Mouse (Mus musculus) CH12.LX (cell line): ENCODE measurements around the gene Slc12a6. TPM values are rescaled to one million over a fixed set of nuclear protein-coding genes. Genes with fewer than 3 reads are reported as not detected.

Source experiments
- DNase-seq: peaks from one replicate; pipeline ENCODE4 v3.0.0-alpha.2; 2013; ENCODE audit errors: extremely low read depth
- H3K27ac ChIP-seq: 2 replicates; pipeline ENCODE4 v1.5.1; 2012; ENCODE audit warnings: low read depth, mild to moderate bottlenecking, control low read depth, moderate library complexity; ENCODE audit not compliant: insufficient read depth
- H3K27me3 ChIP-seq: replicated peaks from 2 replicates; pipeline ENCODE3; 2012; ENCODE audit warnings: inconsistent platforms
- H3K36me3 ChIP-seq, 2 experiments: replicated peaks in 1 of 2; 2 replicates each; pipeline versions ENCODE3 to v1.6.1; 2012; ENCODE audit warnings: inconsistent platforms in 1 of 2, low read length in 1 of 2, mild to moderate bottlenecking in 1 of 2, mixed read lengths in 1 of 2, moderate library complexity in 1 of 2; ENCODE audit not compliant: control insufficient read depth in 1 of 2, insufficient read depth in 1 of 2
- H3K4me1 ChIP-seq, 2 experiments: 2 replicates each; pipeline ENCODE4 v1.6.1; 2012; ENCODE audit warnings: inconsistent platforms in 1 of 2, moderate library complexity in 1 of 2; ENCODE audit not compliant: insufficient read depth in 2 of 2, control insufficient read depth in 1 of 2
- H3K4me2 ChIP-seq: 2 replicates; pipeline ENCODE4 v1.6.1; 2012; ENCODE audit warnings: low read depth, mild to moderate bottlenecking, control low read depth; ENCODE audit not compliant: poor library complexity, insufficient read depth, severe bottlenecking
- H3K4me3 ChIP-seq, 3 experiments: fragments of 150-350 bp in 1 of 3; sonication (generic) in 1 of 3; replicated peaks in 1 of 3; 2 replicates each; pipeline versions ENCODE3 to v1.5.1; 2011 to 2012; ENCODE audit warnings: low read depth in 2 of 3, low read length in 2 of 3, mild to moderate bottlenecking in 2 of 3, moderate library complexity in 2 of 3, control low read depth in 1 of 3, improper control_type of control experiment in 1 of 3, inconsistent platforms in 1 of 3, mixed read lengths in 1 of 3; ENCODE audit not compliant: poor library complexity in 1 of 3
- H3K79me2 ChIP-seq: replicated peaks from 2 replicates; pipeline ENCODE4 v1.6.1; 2012; ENCODE audit warnings: mild to moderate bottlenecking, moderate library complexity; ENCODE audit not compliant: control insufficient read depth, poor library complexity, insufficient read depth, severe bottlenecking; ENCODE audit errors: extremely low read depth
- H3K9ac ChIP-seq: 2 replicates; pipeline ENCODE4 v1.6.1; 2012; ENCODE audit warnings: low read depth, mild to moderate bottlenecking, control low read depth, moderate library complexity; ENCODE audit not compliant: insufficient read depth
- H3K9me3 ChIP-seq: replicated peaks from 2 replicates; pipeline ENCODE3; 2012; ENCODE audit warnings: low read length, inconsistent platforms, mixed read lengths
- CHD1 ChIP-seq: IDR thresholded peaks from 2 replicates; pipeline ENCODE4 v1.6.1; 2012; ENCODE audit warnings: low read depth, low read length, improper control_type of control experiment, inconsistent platforms
- CTCF ChIP-seq, 2 experiments: IDR thresholded peaks in 1 of 2; conservative IDR thresholded peaks in 1 of 2; 2 replicates each; pipeline ENCODE4 v1.5.1; 2011 to 2012; ENCODE audit warnings: low read depth in 2 of 2, low read length in 2 of 2, improper control_type of control experiment in 1 of 2, inconsistent platforms in 1 of 2, mild to moderate bottlenecking in 1 of 2, moderate library complexity in 1 of 2
- E2F4 ChIP-seq: IDR thresholded peaks from 2 replicates; pipeline ENCODE4 v1.6.1; 2011; ENCODE audit warnings: low read depth, low read length, improper control_type of control experiment; ENCODE audit not compliant: insufficient replicate concordance
- ELF1 ChIP-seq: IDR thresholded peaks from 2 replicates; pipeline ENCODE4 v1.6.1; 2014; ENCODE audit warnings: low read depth, mild to moderate bottlenecking, inconsistent platforms, low read length, improper control_type of control experiment
- JUN ChIP-seq: IDR thresholded peaks from 2 replicates; pipeline ENCODE4 v1.6.1; 2011; ENCODE audit warnings: low read depth, mild to moderate bottlenecking, low read length, improper control_type of control experiment, moderate library complexity; ENCODE audit not compliant: insufficient read depth
- KAT2A ChIP-seq: IDR thresholded peaks from 2 replicates; pipeline ENCODE4 v1.6.1; 2012; ENCODE audit warnings: low read length, improper control_type of control experiment, inconsistent platforms; ENCODE audit not compliant: insufficient replicate concordance
- MAX ChIP-seq: IDR thresholded peaks from 2 replicates; pipeline ENCODE4 v1.6.1; 2011; ENCODE audit warnings: low read length, improper control_type of control experiment
- MEF2A ChIP-seq: IDR thresholded peaks from 2 replicates; pipeline ENCODE4 v1.6.1; 2014; ENCODE audit warnings: low read depth, mild to moderate bottlenecking, inconsistent platforms, low read length, improper control_type of control experiment, borderline replicate concordance
- MXI1 ChIP-seq: IDR thresholded peaks from 2 replicates; pipeline ENCODE4 v1.6.1; 2011; ENCODE audit warnings: mild to moderate bottlenecking, low read depth, low read length, improper control_type of control experiment
- NELFE ChIP-seq: IDR thresholded peaks from 2 replicates; pipeline ENCODE4 v1.6.1; 2011; ENCODE audit warnings: low read depth, low read length, improper control_type of control experiment
- NRF1 ChIP-seq: IDR thresholded peaks from 2 replicates; pipeline ENCODE4 v1.6.1; 2014; ENCODE audit warnings: low read depth, mild to moderate bottlenecking, inconsistent platforms, low read length, improper control_type of control experiment, moderate library complexity
- POLR2AphosphoS2 ChIP-seq: IDR thresholded peaks from 2 replicates; pipeline ENCODE4 v1.6.1; 2011; ENCODE audit warnings: low read depth, low read length, improper control_type of control experiment
- RAD21 ChIP-seq: IDR thresholded peaks from 2 replicates; pipeline ENCODE4 v1.6.1; 2011; ENCODE audit warnings: low read depth, mild to moderate bottlenecking, low read length, improper control_type of control experiment, moderate library complexity
- RCOR1 ChIP-seq: conservative IDR thresholded peaks from 2 replicates; pipeline ENCODE4 v1.6.1; 2012; ENCODE audit warnings: low read depth, mild to moderate bottlenecking, inconsistent platforms, low read length, improper control_type of control experiment
- SIN3A ChIP-seq: IDR thresholded peaks from 2 replicates; pipeline ENCODE4 v1.6.1; 2012; ENCODE audit warnings: low read length, improper control_type of control experiment, inconsistent platforms
- SMC3 ChIP-seq: IDR thresholded peaks from 2 replicates; pipeline ENCODE4 v1.6.1; 2011; ENCODE audit warnings: low read depth, low read length, improper control_type of control experiment
- TBP ChIP-seq: conservative IDR thresholded peaks from 2 replicates; pipeline ENCODE4 v1.6.1; 2011; ENCODE audit warnings: low read depth, low read length, improper control_type of control experiment
- TCF12 ChIP-seq: IDR thresholded peaks from 2 replicates; pipeline ENCODE4 v1.6.1; 2014; ENCODE audit warnings: low read depth, mild to moderate bottlenecking, inconsistent platforms, low read length, improper control_type of control experiment
- USF1 ChIP-seq: IDR thresholded peaks from 2 replicates; pipeline ENCODE4 v1.6.1; 2014; ENCODE audit warnings: low read depth, mild to moderate bottlenecking, inconsistent platforms, low read length, improper control_type of control experiment
- ZC3H11A ChIP-seq: IDR thresholded peaks from 2 replicates; pipeline ENCODE4 v1.6.1; 2012; ENCODE audit warnings: low read depth, mild to moderate bottlenecking, inconsistent platforms, low read length, improper control_type of control experiment
- ZKSCAN1 ChIP-seq: IDR thresholded peaks from 2 replicates; pipeline ENCODE4 v1.6.1; 2012; ENCODE audit warnings: low read depth, inconsistent platforms, low read length, improper control_type of control experiment, borderline replicate concordance
- ZMIZ1 ChIP-seq: IDR thresholded peaks from 2 replicates; pipeline ENCODE4 v1.6.1; 2012; ENCODE audit warnings: low read depth, mild to moderate bottlenecking, inconsistent platforms, low read length, improper control_type of control experiment
- ZNF384 ChIP-seq: IDR thresholded peaks from 2 replicates; pipeline ENCODE4 v1.6.1; 2012; ENCODE audit warnings: low read depth, low read length, improper control_type of control experiment, inconsistent platforms
- dilution Hi-C: fragments of 300-500 bp; cut with MboI; formaldehyde crosslinking; loops from 2 replicates; pipeline ENCODE4 v1.14.3; 2020; ENCODE audit warnings: low sequenced_read_pairs; ENCODE audit not compliant: extremely low pct_unique_long_range_greater_than_20kb, extremely low pct_ligation_motif_present
- in situ Hi-C: fragments of 300-500 bp; cut with MboI; formaldehyde crosslinking; loops from 3 replicates; pipeline ENCODE4 v1.14.3; 2019; ENCODE audit warnings: low sequenced_read_pairs, low pct_ligation_motif_present, low pct_unique_long_range_greater_than_20kb, mixed read lengths
- polyA plus RNA-seq: library from polyadenylated mRNA; unstranded; fragments of >175 nt; gene quantifications from 2 replicates; pipeline ENCODE4 v1.2.1, GENCODE M21; 2012; ENCODE audit warnings: low read depth; ENCODE audit not compliant: insufficient read length
- total RNA-seq, 2 experiments: library from RNA; depleted of rRNA; stranded (reverse); fragments of 300-350 nt in 1 of 2; fragments of >200 nt in 1 of 2; gene quantifications; 2 replicates each; pipeline ENCODE4 v1.2.3; 2012 to 2014

Gene Slc12a6
- total and polyA plus RNA-seq, 3 experiments: 7.8 to 14.8 (median 10.5) TPM

DNA sequence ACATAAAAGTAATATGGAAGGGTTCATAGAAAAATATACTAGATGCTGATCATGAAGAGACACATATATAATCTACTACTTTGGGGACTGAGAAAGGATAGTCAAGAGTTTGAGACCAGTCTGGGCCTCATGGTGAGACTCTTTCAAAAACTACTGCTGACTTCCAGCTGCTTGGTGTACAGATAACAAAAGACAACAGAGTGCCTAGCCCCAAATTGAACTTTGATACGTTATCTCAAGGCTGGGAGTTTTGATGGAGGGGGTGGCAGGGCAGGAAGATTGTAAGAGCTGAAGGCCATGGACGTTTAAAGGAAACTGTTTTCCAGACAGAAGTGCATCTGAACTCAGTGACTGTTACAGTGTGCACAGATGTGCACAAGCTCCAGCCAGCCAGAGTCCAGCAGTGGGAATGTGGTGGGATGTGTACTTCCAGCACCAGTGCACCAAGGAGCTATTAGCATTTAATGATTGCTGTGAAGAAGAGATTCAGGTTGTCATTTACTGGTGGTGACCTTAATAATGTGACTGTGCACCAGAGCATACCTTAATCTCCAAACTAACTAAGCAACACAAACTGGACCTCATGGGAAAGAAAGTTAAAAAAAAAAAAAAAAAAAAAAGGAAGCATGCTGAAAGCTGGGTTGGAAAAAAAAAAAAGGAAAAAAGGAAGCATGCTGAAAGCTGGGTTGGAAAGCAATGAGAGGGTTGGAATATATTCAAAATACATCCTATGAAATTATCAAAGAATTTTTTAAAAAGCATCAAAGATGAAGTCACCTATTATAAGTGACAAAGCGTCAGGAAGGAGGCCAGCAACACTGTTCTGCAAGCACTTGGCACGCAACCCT, 66.7 kb downstream of the Slc12a6 start:
- H3K36me3 ChIP-seq: peaks cover 28 to 35% of the 10 kb centered on the region in 2 experiments
- H3K9me3 ChIP-seq: no peaks in the 10 kb centered on the region
- H3K9ac ChIP-seq: no peak overlapping the region
- no peaks in the 10 kb centered on the region for H3K79me2 ChIP-seq
- no peaks in the 10 kb centered on the region for H3K27me3 ChIP-seq
- no peak for DNase-seq
- TF ChIP-seq KAT2A (no peak), ZNF384 (no peak), MAX (no peak), TBP (no peak), RCOR1 (no peak), JUN (no peak)
- in situ Hi-C loops (no loop called here), dilution Hi-C loops (no loop called here)
- H3K27ac ChIP-seq: no peak overlapping the region
- no peaks in the 10 kb centered on the region for H3K4me1 ChIP-seq
- no peak overlapping the region for H3K4me3 ChIP-seq
- no peak overlapping the region for H3K4me2 ChIP-seq

DNA sequence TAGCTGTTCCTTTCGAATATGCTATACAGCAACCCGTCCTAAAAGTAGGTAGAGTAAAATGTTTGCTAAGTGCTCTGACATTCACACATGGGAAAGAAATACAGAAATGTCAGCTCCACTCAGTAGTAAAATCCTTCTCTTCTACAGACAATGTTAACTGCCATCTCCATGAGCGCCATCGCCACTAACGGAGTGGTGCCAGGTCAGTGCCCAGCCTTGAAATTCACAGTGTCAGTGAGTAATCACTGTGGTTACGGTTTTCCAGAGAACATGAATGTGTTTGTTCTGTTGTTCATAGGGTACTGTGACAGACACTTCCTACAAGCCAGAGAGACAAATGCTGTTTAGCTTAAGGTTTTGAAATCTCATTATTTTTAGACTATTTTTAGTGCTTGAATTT, 71.6 kb downstream of the Slc12a6 start:
- TF ChIP-seq JUN (no peak), ZC3H11A (no peak), TCF12 (no peak), RAD21 (no peak), USF1 (no peak), NELFE (no peak)
- TF ChIP-seq, all 38 proteins: peak for 0

DNA sequence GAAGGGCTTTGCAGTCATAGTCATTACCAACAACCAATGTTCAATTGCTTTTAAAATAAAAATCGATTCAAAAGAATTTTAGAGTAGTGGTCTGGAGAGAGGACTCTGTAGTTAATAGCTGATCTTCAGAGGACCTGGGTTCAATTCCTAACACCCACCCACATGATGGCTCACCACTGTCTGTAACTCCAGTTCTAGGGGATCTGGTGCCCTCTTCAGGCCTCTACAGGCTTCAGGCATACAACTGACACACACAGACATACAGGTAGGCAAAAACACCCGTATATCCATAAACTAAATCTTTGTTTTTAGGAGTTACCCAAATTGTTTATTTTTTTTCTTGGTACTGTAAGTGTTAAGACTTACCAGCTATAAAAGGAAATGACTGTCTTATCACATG, 74.1 kb downstream of the Slc12a6 start:
- Histone ChIP-seq H3K27me3 (no peaks in the 10 kb centered on the region), H3K9ac (no peak overlapping the region), H3K4me2 (no peak overlapping the region), H3K36me3 (peaks cover 41 to 54% of the 10 kb centered on the region in 2 experiments), H3K27ac (no peak overlapping the region), H3K79me2 (no peaks in the 10 kb centered on the region), H3K9me3 (no peaks in the 10 kb centered on the region), H3K4me3 (no peak overlapping the region), H3K4me1 (no peaks in the 10 kb centered on the region)
- DNase-seq: peak; percentile 20
- in situ Hi-C loops: no loop called here
- dilution Hi-C loops: no loop called here
- TF ChIP-seq SIN3A: no peak
- no peak for TF ChIP-seq POLR2AphosphoS2
- no peak for TF ChIP-seq NRF1
- no peak for TF ChIP-seq ELF1
- TF ChIP-seq MXI1: no peak
- TF ChIP-seq E2F4: no peak
- no peak for TF ChIP-seq CHD1
- TF ChIP-seq RCOR1: no peak
- TF ChIP-seq CTCF (conservative IDR thresholded peaks at IDR 0.05 in 1 of 2, IDR thresholded peaks at IDR 0.05 in 1 of 2; ENCODE audit: low read depth in 2 of 2, low read length in 2 of 2): peak in 1 of 2 experiments; percentile 58; a peak in 2 of 4 replicates
- peak; percentile 30 for TF ChIP-seq SMC3
- no peak for TF ChIP-seq ZKSCAN1
- TF ChIP-seq ZMIZ1: no peak
- TF ChIP-seq MEF2A: no peak
- TF ChIP-seq NELFE: no peak
- TF ChIP-seq RAD21: peak; percentile 60

More for the DNA sequence above, 71.6 kb downstream of the Slc12a6 start:
- in situ Hi-C loops: no loop called here
- Histone ChIP-seq H3K9ac (no peak overlapping the region), H3K4me3 (no peak overlapping the region), H3K79me2 (no peaks in the 10 kb centered on the region), H3K27me3 (no peaks in the 10 kb centered on the region), H3K27ac (no peak overlapping the region), H3K36me3 (peaks cover 45 to 58% of the 10 kb centered on the region in 2 experiments), H3K9me3 (no peaks in the 10 kb centered on the region), H3K4me2 (no peak overlapping the region), H3K4me1 (no peaks in the 10 kb centered on the region)
- dilution Hi-C loops: no loop called here
- DNase-seq: no peak
